Mouse (Mus musculus) hindbrain, embryonic 16.5 days (tissue): ENCODE measurements around the gene Cryga. TPM values are rescaled to one million over a fixed set of nuclear protein-coding genes. Genes with fewer than 3 reads are reported as not detected.

Experiments
- ATAC-seq: fragments of 200-750 bp; cut with Nextera tagmentation; 2 replicates; pipeline ENCODE4 v1.8.0; 2017; ENCODE audit warnings: moderate TSS enrichment, moderate library complexity
- H3K27ac ChIP-seq: fragments of 300-500 bp; sonication (generic); 2 replicates; pipeline ENCODE4 v1.5.1; 2014; ENCODE audit warnings: low read depth, mild to moderate bottlenecking, control low read depth, low read length, moderate library complexity
- H3K27me3 ChIP-seq: fragments of 300-500 bp; sonication (generic); replicated peaks from 2 replicates; pipeline ENCODE4 v1.6.1; 2014; ENCODE audit warnings: low read length; ENCODE audit not compliant: control insufficient read depth, insufficient read depth
- H3K36me3 ChIP-seq: fragments of 300-500 bp; sonication (generic); 2 replicates; pipeline ENCODE4 v1.6.1; 2014; ENCODE audit warnings: mild to moderate bottlenecking, low read length, moderate library complexity, mixed read lengths; ENCODE audit not compliant: control insufficient read depth, insufficient read depth
- H3K4me1 ChIP-seq: fragments of 300-500 bp; sonication (generic); 2 replicates; pipeline ENCODE4 v1.6.1; 2014; ENCODE audit warnings: low read depth, low read length; ENCODE audit not compliant: control insufficient read depth, insufficient read depth
- H3K4me2 ChIP-seq: fragments of 300-500 bp; sonication (generic); 2 replicates; pipeline ENCODE4 v1.6.1; 2014; ENCODE audit warnings: mild to moderate bottlenecking, low read length, control low read depth, moderate library complexity
- H3K4me3 ChIP-seq: fragments of 300-500 bp; sonication (generic); 2 replicates; pipeline ENCODE4 v1.5.1; 2014; ENCODE audit warnings: mild to moderate bottlenecking, low read length, control low read depth, moderate library complexity
- H3K9ac ChIP-seq: fragments of 300-500 bp; sonication (generic); 2 replicates; pipeline ENCODE4 v1.6.1; 2014; ENCODE audit warnings: low read depth, mild to moderate bottlenecking, control low read depth, low read length, moderate library complexity
- H3K9me3 ChIP-seq: fragments of 300-500 bp; sonication (generic); 2 replicates; pipeline ENCODE4 v1.6.1; 2014; ENCODE audit warnings: mild to moderate bottlenecking, low read length, moderate library complexity; ENCODE audit not compliant: control insufficient read depth
- WGBS: fragments of 180-500 bp; shearing (Covaris S2); extraction: QIAGEN DNeasy Blood & Tissue Kit; methylation state at CpG from one replicate; pipeline ENCODE4 v1.1.7; 2014; 5-methylcytosine and 5-hydroxymethylcytosine counted together
- polyA plus RNA-seq: library from polyadenylated mRNA; unstranded; fragments of >200 nt; fragmentation: Nextera tagmentation; extraction: Ambion mirVana; gene quantifications from 2 replicates; pipeline ENCODE4 v1.2.1, GENCODE M21; 2015

Cryga gene
- polyA plus RNA-seq, 1 experiment from 2014 or later, result 0.68 TPM

- Histone ChIP-seq H3K27me3 (no peaks in the 10 kb centered on the region), H3K9ac (no peak overlapping the region), H3K4me3 (no peak overlapping the region), H3K27ac (no peak overlapping the region), H3K9me3 (no peaks in the 10 kb centered on the region), H3K4me2 (no peak overlapping the region), H3K4me1 (no peaks in the 10 kb centered on the region; the same call in 1 of the 2 replicates), H3K36me3 (no peaks in the 10 kb centered on the region)
- 95% methylated on average over 8 of the region's 8 CpGs for WGBS
- ATAC-seq, result no peak
These were observed 6.0 kb upstream of the Cryga start for GRCm38 (mm10) chr1:65109196-65109595.

- Histone ChIP-seq H3K36me3 (no peaks in the 10 kb centered on the region), H3K4me2 (no peak overlapping the region), H3K9me3 (no peaks in the 10 kb centered on the region), H3K4me1 (no peaks in the 10 kb centered on the region; the same call in 1 of the 2 replicates), H3K27ac (no peak overlapping the region), H3K27me3 (no peaks in the 10 kb centered on the region), H3K4me3 (no peak overlapping the region), H3K9ac (no peak overlapping the region)
- ATAC-seq, result no peak
- 87% methylated on average over 10 of the region's 10 CpGs for WGBS
These were observed 4.6 kb upstream of the Cryga start for GRCm38 (mm10) chr1:65107654-65108279.

GRCm38 (mm10) chr1:65096953-65097352 is 6.2 kb downstream of the Cryga start:
- 86% methylated on average over 3 of the region's 3 CpGs for WGBS
- no peak overlapping the region for H3K27ac ChIP-seq
- no peak overlapping the region for H3K4me3 ChIP-seq
- H3K36me3 ChIP-seq, result no peaks in the 10 kb centered on the region
- H3K9ac ChIP-seq, result no peak overlapping the region
- H3K9me3 ChIP-seq, result no peaks in the 10 kb centered on the region
- H3K4me1 ChIP-seq, result no peaks in the 10 kb centered on the region
- no peak overlapping the region for H3K4me2 ChIP-seq
- no peaks in the 10 kb centered on the region for H3K27me3 ChIP-seq
- no peak for ATAC-seq

- H3K4me3 ChIP-seq, result no peak overlapping the region
- H3K36me3 ChIP-seq, result no peaks in the 10 kb centered on the region
- no peaks in the 10 kb centered on the region for H3K9me3 ChIP-seq
- H3K27me3 ChIP-seq, result no peaks in the 10 kb centered on the region
- H3K27ac ChIP-seq, result no peak overlapping the region
- no peaks in the 10 kb centered on the region for H3K4me1 ChIP-seq
- H3K4me2 ChIP-seq, result no peak overlapping the region
- WGBS, result 96% methylated on average over 3 of the region's 3 CpGs
- no peak for ATAC-seq
- H3K9ac ChIP-seq, result no peak overlapping the region
These were observed 11.6 kb downstream of the Cryga start for GRCm38 (mm10) chr1:65091566-65091965.

- no peaks in the 10 kb centered on the region for H3K27me3 ChIP-seq
- H3K4me2 ChIP-seq, result no peak overlapping the region
- ATAC-seq, result no peak
- no peak overlapping the region for H3K4me3 ChIP-seq
- 77% methylated on average over 2 of the region's 2 CpGs for WGBS
- no peak overlapping the region for H3K9ac ChIP-seq
- no peak overlapping the region for H3K27ac ChIP-seq
- H3K9me3 ChIP-seq, result no peaks in the 10 kb centered on the region
- no peaks in the 10 kb centered on the region for H3K36me3 ChIP-seq
- H3K4me1 ChIP-seq, result no peaks in the 10 kb centered on the region
These were observed 12.8 kb downstream of the Cryga start for GRCm38 (mm10) chr1:65090370-65090769.

GRCm38 (mm10) chr1:65088567-65089356 is 14.4 kb downstream of the Cryga start:
- Histone ChIP-seq H3K4me1 (no peaks in the 10 kb centered on the region), H3K27me3 (no peaks in the 10 kb centered on the region), H3K36me3 (no peaks in the 10 kb centered on the region), H3K4me3 (no peak overlapping the region), H3K4me2 (no peak overlapping the region), H3K9ac (no peak overlapping the region), H3K9me3 (no peaks in the 10 kb centered on the region), H3K27ac (no peak overlapping the region)
- WGBS, result 81% methylated on average over 6 of the region's 6 CpGs
- ATAC-seq, result no peak

GRCm38 (mm10) chr1:65082188-65082587 is 21.0 kb downstream of the Cryga start, which contains the start of gene Crygb:
Gene Crygb (minus strand): TSS chr1:65082288.
- H3K36me3 ChIP-seq, result no peaks in the 10 kb centered on the region
- H3K4me3 ChIP-seq, result no peak within 1 kb of the TSS
- H3K9me3 ChIP-seq, result no peaks in the 10 kb centered on the region
- no peaks in the 10 kb centered on the region for H3K4me1 ChIP-seq
- WGBS, result 38% methylated on average over 7 of the region's 7 CpGs
- no peak within 1 kb of the TSS for H3K27ac ChIP-seq
- H3K9ac ChIP-seq, result no peak within 1 kb of the TSS
- no peak for ATAC-seq
- H3K4me2 ChIP-seq, result no peak within 1 kb of the TSS; the same call in 1 of the 2 replicates
- H3K27me3 ChIP-seq, result no peaks in the 10 kb centered on the region

- Histone ChIP-seq H3K9me3 (no peaks in the 10 kb centered on the region), H3K27me3 (no peaks in the 10 kb centered on the region), H3K4me2 (no peak overlapping the region), H3K4me1 (no peaks in the 10 kb centered on the region), H3K9ac (no peak overlapping the region), H3K27ac (no peak overlapping the region), H3K36me3 (no peaks in the 10 kb centered on the region), H3K4me3 (no peak overlapping the region)
- no peak for ATAC-seq
- 25% methylated on average over 5 of the region's 5 CpGs for WGBS
These were observed 27.6 kb downstream of the Cryga start for GRCm38 (mm10) chr1:65075607-65076006.

GRCm38 (mm10) chr1:65073589-65073988 is 29.6 kb downstream of the Cryga start, which contains the start of gene Crygc:
Gene Crygc (minus strand): TSS chr1:65073689.
- Histone ChIP-seq H3K4me2 (no peak within 1 kb of the TSS), H3K36me3 (no peaks in the 10 kb centered on the region), H3K9me3 (no peaks in the 10 kb centered on the region), H3K9ac (no peak within 1 kb of the TSS), H3K27ac (no peak within 1 kb of the TSS), H3K27me3 (no peaks in the 10 kb centered on the region), H3K4me1 (no peaks in the 10 kb centered on the region), H3K4me3 (no peak within 1 kb of the TSS)
- no peak for ATAC-seq
- WGBS, result 59% methylated on average over 6 of the region's 6 CpGs
